Mouse (Mus musculus) urinary bladder, postnatal 10 days (tissue): ENCODE results near the gene Pgf.
A peak's percentile ranks its signal among the peaks of the same experiment; 100 is the strongest.
"Not testable (repeated sequence)": the region's sequence is repeated elsewhere in the genome, so short reads cannot be mapped to it uniquely, and the experiment has no call there.

Source experiments
- DNase-seq: peaks from one replicate; pipeline ENCODE4 v3.0.0; 2022; ENCODE audit warnings: low spot score

The Pgf gene

DNA sequence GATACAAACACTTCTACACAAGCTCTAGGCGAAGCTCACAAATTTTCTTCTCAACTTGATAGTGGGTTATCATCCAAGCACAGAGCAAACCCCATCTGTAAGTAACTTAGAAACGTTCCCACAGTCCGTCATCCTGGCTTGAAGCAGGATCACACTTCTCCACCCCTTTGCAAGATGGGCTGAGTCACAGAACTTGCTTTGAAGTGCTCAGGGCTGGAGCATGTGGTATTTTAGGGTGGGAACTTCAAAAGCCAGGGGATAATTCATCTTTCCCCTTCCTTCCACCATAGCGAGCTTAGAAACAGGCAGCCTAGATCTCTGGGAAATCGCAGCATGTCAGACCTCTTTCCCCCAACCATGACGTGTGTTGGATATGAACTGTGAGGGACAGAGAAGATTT lies 21.3 kb downstream of the Pgf start:
- DNase-seq: no peak

DNA sequence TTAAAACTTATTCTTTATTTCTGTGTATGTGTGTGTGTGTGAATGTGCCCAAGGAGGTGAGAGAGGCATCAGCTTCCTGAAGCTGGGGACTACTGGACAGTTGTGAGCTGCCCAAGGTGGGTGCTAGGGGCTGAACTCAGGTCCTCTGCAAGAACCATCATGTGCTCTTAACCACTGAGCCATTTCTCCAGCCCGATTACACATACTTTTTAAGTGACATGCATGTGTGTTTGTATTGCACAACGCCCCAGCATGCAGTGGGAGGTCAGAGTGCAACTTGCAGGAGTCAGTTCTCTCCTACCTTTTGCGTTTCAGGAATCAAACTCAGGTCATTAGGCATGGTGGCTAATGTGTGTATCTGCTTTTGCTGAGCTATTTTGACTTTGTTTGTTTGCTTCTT lies 24.6 kb downstream of the Pgf start:
- DNase-seq: no peak

DNA sequence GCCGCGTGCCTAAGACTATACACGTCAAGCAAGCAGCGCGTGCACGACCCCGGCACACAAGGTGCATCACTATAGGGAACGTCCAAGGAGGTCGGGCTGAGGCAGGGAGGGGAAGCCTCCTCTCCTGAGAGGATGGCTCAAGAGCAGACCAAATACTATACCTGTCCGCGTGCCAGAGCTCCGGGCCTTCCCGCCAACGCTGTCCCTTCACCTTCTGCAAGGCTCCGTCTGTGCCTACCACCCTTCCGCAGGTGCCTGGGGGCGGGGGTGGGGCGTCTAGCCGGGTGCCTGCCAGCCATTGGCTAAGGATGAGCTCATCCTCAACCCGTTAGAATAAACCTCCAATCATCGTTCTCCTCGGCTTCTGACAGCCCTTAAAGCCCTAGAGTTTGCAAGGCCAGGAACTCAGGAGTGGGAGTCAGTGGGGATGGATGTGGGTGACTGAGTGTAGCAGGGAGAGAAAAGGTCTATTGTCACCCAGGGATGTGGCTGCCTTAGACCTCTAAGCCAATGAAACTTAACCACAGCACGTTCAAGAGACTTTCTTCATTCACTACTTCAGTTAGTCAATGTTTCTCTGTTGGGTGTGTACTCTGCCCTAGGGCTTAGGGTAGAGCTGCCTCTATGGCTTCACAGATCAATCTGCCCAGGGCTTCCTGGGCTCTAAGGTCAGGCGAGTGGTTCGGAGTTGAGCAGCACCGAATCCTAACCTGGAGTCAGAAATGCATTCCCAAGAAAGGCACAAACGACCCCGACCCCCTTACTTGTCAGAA lies 26.4 kb downstream of the Pgf start, which contains the start of gene Rps6kl1:
Gene Rps6kl1 (minus strand): TSS at position 263 of the 773 bp plus-strand sequence.
- DNase-seq: no peak

DNA sequence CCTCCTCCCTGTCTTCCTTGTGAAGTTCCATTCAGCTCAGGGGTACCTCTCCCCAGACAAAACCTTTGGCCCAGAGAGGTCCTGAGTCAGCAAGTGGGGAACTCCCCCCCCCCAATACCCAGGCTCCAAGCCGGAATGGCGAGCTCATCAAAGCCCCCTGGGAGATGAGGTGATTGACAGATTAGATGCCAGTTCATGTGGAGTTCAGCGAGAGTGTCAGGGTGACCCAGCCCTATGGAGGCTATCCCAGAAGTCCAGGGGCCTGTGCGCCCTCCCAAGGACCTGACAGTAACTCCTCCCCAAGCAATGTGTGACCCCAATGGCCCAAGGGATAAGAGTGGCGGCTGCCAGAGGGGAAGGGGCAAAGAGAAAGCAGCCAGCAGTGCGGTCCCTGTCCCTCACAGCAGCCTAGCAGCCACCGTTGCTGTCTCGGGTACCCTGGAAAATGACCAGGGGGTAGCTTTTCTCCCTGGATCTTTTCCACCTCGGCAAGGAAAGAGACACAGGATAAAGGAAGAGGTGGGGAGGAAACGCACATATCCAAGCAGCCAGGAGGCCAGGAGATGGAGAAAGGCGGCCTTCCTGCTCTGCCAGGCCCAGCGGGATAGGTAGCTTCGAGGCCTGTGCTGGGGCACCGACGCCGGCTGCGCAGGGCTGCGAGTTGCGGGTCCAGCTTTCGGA lies 27.1 kb downstream of the Pgf start:
- DNase-seq: no peak

DNA sequence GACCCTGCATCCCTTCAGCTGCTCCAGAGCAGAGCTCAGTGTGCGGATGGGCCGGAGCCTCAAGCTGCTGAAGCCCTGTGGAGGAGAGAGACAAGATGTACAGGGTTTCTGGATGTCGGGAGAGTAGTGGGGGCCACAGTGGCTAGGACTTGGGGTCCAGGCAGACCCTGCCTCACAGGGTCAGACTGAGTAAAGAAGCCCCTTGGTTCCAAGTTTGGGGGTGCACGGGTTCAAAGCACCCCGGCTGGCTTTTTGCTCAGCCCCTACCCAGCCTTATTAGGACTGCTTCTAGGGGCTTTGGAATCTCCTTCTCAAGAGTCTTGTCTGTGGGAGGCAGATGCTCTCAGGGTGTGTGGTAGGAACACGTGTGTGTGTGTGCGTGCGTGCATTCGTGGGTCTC lies 30.7 kb downstream of the Pgf start:
- DNase-seq: no peak

DNA sequence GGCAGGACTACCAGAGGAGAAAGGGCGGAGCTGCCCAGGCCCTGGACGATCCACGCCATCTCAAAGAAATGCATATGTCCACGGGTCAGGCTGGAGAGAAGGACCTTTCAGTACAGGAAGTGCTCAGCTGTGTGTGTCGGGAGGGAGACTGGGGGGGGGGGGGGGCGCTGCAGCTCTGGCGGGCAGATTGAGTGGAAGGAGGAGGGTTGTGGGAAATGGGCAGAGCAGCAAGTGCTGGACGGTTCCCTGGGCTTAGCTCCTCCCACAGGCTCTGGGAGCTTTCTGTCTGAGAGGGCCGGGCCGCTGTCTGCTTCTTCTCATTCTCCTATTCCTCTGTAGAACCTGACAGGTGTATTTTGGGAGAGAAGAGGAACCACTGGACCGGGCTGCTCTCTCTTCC lies 31.2 kb downstream of the Pgf start:
- DNase-seq: no peak

DNA sequence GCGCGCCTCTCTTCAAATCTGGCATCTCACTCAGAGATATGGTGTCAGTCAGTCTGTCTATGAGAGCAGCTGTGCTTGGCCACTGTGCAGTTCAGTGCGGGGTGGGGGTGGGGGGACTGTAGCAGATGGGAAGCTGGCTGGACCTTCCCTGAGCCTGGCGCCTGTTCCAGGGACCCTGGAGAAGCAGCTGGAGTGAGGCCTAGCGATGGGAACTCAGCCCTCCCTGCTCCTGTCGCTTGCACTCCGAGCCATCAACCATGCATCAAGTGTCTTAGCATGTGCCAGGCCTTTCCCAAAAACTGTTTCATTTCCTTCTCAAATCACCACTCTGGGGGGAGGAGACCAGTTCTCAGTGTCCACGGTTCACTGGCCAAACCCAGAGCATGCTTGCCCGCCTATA lies 32.0 kb downstream of the Pgf start:
- DNase-seq: no peak

DNA sequence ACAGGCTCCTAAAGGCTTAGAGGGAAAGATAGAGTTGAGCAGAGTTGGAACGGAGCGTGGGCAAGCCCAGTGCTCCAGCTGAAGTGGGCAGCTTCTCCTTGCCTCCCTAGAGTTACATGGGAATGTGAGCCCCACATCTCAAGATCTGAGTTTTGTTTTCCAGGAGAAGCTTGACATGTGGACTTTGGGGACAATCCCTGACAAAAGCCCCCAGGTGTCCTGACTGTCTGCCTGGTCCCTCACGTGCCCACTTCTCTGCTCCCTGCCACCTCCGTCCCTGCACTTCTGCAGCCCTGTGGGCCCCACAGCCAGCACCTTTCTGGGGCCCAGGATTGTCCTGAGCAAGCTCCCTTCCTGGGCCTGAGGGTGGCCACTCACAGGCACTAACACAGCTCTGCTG lies 32.8 kb downstream of the Pgf start:
- no peak for DNase-seq

DNA sequence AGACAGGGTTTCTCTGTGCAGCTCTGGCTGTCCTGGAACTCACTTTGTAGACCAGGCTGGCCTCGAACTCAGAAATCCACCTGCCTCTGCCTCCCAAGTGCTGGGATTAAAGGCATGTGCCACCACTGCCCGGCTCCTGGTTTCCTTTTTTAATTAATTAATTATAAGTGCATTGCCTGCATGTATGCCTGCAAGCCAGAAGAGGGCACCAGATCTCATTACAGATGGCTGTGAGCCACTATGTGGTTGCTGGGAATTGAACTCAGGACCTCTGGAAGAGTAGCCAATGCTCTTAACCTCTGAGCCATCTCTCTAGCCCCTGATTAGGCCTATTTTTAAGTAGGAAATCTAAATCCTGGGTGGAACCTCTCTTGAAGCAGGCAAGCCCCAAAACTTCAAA lies 33.3 kb downstream of the Pgf start:
- DNase-seq: not testable (repeated sequence)

DNA sequence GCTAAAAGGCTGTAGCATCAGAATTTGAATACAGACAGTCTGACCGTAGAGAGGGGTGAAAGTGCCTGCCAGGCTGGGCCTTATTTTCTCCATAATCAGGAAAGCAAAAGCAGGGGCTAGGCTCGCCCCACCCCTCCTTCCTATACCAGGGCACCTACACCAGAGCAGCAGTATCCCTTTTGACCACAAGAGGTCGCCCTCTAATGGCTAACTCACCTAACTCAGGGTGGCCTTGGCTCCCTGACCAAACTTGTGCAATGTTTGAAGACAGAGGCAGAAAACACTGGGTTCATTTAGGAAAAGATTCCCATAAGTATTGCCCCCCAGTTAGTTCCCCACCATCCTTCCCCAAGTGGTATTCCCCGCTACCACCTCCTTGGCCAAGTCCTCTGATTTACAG lies 34.8 kb downstream of the Pgf start:
- DNase-seq: peak; percentile 48

DNA sequence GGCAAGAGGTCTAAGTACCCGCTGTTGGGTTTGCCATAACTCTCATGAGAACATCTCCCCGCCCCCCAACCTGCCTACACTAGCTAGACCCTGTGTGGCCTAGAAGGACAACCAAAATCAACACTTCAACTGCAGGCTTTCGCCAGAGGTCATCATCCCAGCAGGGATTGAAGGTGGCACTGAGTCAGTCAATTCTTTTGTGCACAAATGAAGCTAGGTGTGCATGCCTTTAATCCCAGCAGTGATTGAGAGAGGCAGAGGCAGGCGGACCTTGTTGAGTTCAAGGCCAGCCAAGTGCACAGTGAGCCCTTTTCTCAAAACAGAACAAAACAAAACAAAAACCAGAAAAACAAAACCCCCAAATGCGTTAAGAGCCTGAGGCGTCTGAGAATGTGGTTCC lies 36.5 kb downstream of the Pgf start:
- no peak for DNase-seq

DNA sequence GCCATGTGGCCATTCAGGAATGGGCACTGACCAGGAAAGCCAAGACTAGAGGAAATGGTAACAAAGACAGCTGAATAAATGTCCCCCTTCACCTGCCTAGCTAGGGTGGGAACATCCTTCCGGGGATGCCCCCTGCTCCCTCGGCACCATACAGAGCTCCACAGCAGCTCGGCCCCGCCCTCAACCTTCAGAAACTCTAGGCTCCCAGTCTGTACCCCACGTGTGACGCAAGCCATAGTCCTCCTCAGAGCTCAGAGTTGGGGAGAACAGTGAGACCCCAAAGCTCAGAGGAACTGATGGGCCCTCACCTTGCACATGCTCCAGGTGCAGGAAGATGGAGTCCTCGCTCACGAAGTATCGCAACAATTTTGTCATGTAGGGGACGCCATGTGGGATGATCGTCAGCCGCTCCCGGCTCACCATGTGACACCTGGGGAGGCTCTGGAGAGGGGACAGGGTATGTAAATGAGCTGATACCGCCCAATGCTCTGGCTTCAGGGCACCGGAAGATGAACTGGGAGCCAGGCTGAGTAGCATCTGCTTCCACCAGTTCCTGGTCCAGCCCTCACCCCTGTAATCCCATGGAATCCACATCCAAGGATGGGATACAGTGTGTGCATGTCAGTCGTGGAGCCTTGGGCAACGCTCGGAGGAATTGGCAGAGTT lies 37.4 kb downstream of the Pgf start:
- DNase-seq: no peak

DNA sequence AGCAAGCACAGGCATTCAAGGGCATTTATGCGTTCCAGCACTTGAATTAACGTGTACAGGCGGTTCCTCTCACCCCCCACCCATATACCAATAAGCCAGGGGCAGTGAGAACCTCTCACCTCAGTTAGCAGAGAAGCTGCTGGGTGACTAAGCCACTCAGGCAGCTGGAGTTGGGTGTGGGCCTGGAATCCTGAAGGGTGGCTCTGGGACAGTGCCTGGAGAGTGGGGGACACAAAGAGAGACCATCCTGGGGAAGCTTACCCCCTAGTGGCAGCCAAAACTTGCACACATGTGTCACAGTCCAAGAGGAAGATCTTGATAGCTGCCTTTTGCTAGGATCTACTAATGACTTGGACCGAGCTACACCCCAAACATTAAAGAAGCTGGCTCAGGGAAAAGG lies 41.0 kb downstream of the Pgf start:
- no peak for DNase-seq

DNA sequence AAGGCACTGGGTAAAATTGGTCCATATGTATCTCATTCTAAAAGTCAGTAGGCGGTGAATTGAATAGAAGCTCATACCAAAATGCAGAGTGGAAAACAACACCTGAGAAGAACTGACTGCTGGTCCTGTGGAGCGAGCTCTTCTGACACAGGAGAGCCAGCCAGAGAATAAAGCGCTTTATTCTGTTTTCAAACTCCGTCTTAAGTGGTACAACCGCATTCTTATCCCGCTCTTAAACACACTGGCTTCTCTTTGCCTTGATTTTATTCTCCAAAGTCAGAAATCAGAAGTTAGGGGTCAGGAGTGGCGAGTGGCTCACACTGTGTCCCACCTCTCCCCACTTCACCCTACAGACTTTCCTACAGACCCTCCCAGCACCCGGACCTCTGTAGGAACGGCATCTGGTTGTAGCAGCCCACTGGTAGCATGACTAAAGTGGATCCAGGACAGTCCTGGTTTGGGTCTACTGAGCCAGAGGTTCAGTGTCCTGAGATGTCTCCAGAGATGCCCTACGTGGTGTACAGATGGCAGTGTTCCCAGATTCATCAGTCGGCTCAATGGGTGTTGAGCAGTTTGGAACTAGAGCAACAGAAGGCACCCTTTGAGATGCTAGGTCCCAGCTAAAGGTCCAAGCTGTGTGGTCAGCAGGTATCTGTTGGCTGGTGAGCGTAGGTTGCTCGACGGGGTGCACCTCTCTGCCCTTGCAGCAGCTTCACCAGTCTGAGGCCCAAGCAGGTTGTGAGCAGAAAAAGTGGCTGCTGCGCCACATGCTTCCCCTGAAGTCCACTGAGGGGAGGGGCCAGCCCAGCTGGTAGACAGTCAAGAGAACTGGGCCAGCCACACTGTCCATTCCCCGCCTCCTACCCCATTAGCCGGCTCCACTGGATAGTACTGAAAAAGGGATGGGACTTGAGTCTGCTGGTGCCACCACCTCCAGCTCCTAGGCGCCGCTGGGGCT lies 41.8 kb downstream of the Pgf start:
- no peak for DNase-seq

DNA sequence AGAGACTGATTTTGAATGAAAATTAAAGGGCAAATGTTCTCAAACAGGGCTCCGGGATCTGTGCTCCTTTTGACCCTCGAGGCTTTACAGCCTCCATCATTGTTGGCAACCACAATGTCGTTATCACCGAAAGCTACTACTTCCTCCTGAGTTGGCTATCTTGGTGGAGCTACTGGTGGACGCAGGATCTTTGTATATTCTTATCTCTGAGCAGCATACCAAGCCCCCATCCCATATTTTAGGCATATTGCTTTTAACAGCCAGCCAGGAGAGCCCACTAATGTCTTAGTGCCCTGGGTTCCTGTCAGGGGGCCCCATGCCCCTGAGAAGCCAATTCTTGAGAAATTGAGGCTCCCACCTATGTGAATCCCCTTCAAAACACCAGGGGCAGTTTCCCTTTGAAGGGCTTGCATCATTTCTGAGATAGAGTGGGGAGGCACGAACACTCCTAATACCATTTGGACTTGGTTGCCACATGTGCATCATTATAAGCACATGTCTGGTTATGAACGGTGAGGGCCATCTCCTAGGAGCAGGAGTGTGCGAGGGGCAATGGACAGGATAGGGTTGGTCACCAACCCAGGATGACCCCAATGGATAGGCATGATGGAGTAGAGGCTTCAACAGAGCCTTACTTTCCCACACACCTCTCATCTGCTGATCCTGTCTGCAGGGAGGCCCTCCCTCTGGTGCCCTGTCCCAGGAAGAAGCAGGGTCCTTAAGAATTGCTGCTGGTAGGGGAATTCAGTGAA lies 43.4 kb downstream of the Pgf start:
- no peak for DNase-seq

DNA sequence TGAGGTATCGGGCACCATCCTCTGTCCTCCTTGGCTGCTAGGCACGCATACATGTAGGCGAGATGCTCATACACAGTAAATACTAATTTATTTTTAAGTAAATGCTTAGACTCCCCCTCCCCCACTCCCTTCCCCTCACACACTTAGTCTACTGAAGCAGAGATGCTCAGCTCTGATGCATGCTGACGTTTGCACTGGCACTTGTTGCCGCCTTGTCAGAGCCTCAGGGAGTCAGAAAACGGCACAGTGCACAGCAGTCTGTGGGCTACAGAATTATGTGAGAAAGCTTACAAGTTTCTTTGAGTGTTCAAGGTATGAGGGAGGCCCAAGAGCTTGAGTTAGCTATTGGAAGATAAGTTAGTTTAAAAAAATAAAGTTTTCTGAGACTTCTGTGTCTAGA lies 46.2 kb downstream of the Pgf start:
- no peak for DNase-seq

DNA sequence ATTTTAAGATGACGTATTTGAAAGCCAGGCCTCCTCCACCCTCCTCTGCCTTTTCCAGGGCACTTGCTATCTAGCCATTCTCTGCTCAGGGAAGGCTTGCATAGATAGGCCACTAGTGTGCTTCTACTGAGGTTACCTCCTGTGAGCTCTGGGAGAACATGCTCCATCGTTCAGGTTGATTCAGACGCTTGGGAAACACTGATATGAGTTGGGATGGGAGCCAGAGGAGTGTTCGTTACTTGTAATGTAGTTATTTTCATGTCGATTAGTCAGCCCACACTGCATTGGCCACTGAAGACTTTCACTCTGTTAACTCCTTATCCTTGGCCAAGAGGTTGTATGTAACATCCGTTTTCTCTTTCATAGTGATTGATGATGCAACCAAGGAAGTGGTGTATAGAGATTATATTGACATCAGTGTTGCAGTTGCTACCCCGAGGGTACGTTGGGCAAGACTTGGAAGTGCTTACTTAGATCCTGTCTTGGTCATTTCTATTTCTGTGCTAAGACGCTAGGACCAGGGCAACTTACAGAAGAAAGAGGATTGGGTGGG lies 48.1 kb downstream of the Pgf start:
- DNase-seq: no peak

DNA sequence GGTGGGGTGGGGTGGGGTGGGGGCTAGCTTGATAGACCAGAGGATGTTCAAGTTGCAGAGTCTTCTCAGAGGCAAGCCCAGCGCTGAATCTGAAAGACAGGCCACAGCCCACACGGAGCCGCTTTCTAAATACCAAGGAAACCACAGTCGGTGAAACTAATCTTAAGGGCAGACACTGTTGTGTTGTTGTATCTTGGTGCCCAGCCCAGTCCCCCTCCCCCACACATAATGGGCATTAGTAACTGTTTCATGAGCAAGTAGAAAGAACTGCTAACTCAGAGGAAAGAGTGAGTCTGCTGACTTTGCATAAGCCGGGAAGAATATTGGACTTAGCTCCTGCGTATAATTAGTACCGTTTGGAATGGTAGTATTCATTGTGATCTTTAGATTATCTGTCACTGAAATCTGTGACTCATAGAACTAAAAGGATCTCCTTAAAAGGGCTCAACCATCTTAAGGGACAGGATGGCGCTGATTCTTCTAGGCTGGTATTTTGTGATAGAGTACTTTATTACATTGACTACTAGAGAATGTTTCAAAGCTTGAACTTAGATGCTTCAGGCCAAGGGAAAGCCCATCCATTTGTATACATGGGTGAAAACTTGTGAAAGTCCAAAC lies 50.5 kb downstream of the Pgf start:
- DNase-seq: no peak

DNA sequence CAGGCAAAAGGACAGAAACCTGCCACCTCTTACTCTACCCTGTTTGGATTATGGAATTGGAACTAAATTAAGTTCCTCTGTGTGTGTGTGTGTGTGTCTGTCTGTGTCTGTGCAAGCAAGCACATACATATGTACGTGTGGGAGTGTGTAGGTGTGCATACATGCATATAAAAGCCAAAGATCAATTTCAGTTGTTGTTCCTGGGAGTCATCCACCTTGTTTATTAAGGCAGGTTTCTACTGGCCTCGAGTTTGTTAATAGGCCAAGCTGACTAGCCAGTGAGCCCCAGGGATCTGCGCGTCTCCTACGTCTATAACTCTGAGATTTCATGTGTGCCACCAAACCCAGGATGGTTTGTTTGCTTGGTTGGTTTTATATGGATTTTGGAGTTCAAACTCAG lies 52.8 kb downstream of the Pgf start:
- no peak for DNase-seq

DNA sequence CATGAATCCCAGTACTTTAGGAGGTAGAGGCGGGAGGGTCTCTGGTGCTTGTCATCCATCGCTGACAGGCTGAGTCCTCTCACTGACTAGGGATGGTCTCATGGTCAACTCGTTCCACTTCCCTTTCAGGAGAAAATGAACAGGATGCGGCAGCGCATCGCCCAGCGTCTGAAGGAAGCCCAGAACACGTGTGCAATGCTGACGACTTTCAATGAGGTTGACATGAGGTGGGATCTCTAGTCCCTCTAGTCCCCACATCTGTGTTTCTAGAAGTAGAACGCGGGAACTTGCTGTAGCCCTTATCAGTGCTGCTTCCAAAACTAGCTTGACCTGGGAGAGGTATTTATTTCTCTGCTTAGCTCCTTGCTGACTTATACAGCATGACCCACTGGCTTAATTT lies 53.9 kb downstream of the Pgf start:
- DNase-seq: no peak

DNA sequence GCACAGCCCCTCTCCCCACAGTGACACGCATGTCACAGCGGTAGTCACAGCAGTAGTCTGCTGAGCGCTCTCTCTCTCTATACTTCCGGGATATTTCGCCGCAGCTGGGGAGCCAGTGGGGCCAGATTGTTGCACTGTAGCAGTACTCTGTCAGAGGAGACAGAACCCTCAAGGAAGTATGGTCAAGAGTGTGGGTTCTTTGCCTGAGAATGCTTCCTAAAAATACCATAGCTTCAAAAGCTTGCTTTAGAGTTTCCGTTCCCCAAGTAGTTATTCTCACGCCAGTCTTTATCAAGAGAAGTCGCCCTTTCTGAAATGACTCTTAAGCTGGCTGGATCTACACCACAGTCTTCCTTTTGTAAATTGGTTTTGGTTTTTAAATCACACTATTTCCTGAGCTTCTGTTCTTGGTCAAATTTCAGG lies 54.5 kb downstream of the Pgf start:
- DNase-seq: no peak
